ENCODE assay signal across 7 mouse cellular contexts in genomic region chr11:33147171-33147571, GRCm38 (mm10). TPM values are rescaled to one million over a fixed set of nuclear protein-coding genes. Genes with fewer than 3 reads are reported as not detected.
DNase-seq lines count a peak whose midpoint lies in the region; ATAC-seq lines count a peak whose summit lies in the region.

Fgf18 (minus strand) TSS chr11:33147400.

- peak within 1 kb of the TSS; percentile 78 for H3K9ac ChIP-seq in forebrain, embryonic 16.5 days (replicated peaks; ENCODE audit: low read depth, low read length)
- H3K9ac ChIP-seq in intestine, embryonic 14.5 days (ENCODE audit: low read length): 0 out of 2 replicates have a peak within 1 kb of the TSS, but pooled peaks have one; percentile 10
- H3K9ac ChIP-seq in lung, embryonic 15.5 days: peak within 1 kb of the TSS; percentile 43
- peak within 1 kb of the TSS; percentile 28; the same call in 1 of the 2 replicates for H3K9ac ChIP-seq in stomach, embryonic 14.5 days (replicated peaks; ENCODE audit: low read depth, low read length)

- no peaks in the 10 kb centered on the region for H3K9me3 ChIP-seq in forebrain, embryonic 16.5 days (ENCODE audit: control insufficient read depth, low read length)
- H3K9me3 ChIP-seq in intestine, embryonic 14.5 days (ENCODE audit: control insufficient read depth, low read length): no peaks in the 10 kb centered on the region
- no peaks in the 10 kb centered on the region for H3K9me3 ChIP-seq in lung, embryonic 15.5 days
- no peaks in the 10 kb centered on the region for H3K9me3 ChIP-seq in stomach, embryonic 14.5 days (ENCODE audit: control insufficient read depth, low read depth, low read length)

- H3K36me3 ChIP-seq in forebrain, embryonic 16.5 days (ENCODE audit: control insufficient read depth, insufficient read depth): peaks cover 15% of the 10 kb centered on the region
- H3K36me3 ChIP-seq in intestine, embryonic 14.5 days (ENCODE audit: control insufficient read depth, insufficient read depth, low read length): peaks cover 30% of the 10 kb centered on the region
- H3K36me3 ChIP-seq in lung, embryonic 15.5 days: peaks cover 25% of the 10 kb centered on the region
- peaks cover 26% of the 10 kb centered on the region for H3K36me3 ChIP-seq in stomach, embryonic 14.5 days (ENCODE audit: control insufficient read depth, insufficient read depth, low read length)

- peak within 1 kb of the TSS; percentile 69 for H3K4me3 ChIP-seq in forebrain, embryonic 16.5 days (replicated peaks; ENCODE audit: low read length)
- peak within 1 kb of the TSS; percentile 51 for H3K4me3 ChIP-seq in intestine, embryonic 14.5 days (ENCODE audit: low read depth, low read length)
- peak within 1 kb of the TSS; percentile 53 for H3K4me3 ChIP-seq in lung, embryonic 15.5 days
- H3K4me3 ChIP-seq in stomach, embryonic 14.5 days (ENCODE audit: low read depth, low read length): peak within 1 kb of the TSS; percentile 50

- peak; percentile 66 for ATAC-seq in forebrain, embryonic 16.5 days
- peak; percentile 20 for ATAC-seq in intestine, embryonic 14.5 days (replicated peaks; ENCODE audit: low FRiP score, low TSS enrichment, low read depth)
- ATAC-seq in lung, embryonic 15.5 days (ENCODE audit: borderline replicate concordance, extremely low read depth, low FRiP score, low TSS enrichment): peak; percentile 23; the same call in 1 of the 2 replicates
- ATAC-seq in stomach, embryonic 14.5 days (ENCODE audit: insufficient number of reproducible peaks, insufficient read depth, low FRiP score, low read depth): peak; percentile 19; the same call in 1 of the 2 replicates

- DNase-seq in retina, embryonic 14.5 days (ENCODE audit: low spot score): peak; percentile 64
- DNase-seq in retina, postnatal 1 day: no peak
- peak; percentile 53 for DNase-seq in brain, adult 2 months (ENCODE audit: low read depth, low spot score)
- no peak for DNase-seq in intestine, embryonic 14.5 days (ENCODE audit: low spot score)

- H3K4me1 ChIP-seq in forebrain, embryonic 16.5 days (replicated peaks; ENCODE audit: control insufficient read depth, insufficient read depth, low read length): peaks cover 27% of the 10 kb centered on the region
- peaks cover 16% of the 10 kb centered on the region for H3K4me1 ChIP-seq in intestine, embryonic 14.5 days (replicated peaks; ENCODE audit: control insufficient read depth, insufficient read depth, low read length)
- H3K4me1 ChIP-seq in lung, embryonic 15.5 days: peaks cover 53% of the 10 kb centered on the region
- H3K4me1 ChIP-seq in stomach, embryonic 14.5 days (ENCODE audit: control insufficient read depth, insufficient read depth, low read length): peaks cover 12% of the 10 kb centered on the region; the same call in 1 of the 2 replicates

- peak within 1 kb of the TSS; percentile 91 for H3K4me2 ChIP-seq in forebrain, embryonic 16.5 days (ENCODE audit: low read length)
- H3K4me2 ChIP-seq in intestine, embryonic 14.5 days (ENCODE audit: low read length): peak within 1 kb of the TSS; percentile 84
- H3K4me2 ChIP-seq in lung, embryonic 15.5 days: peak within 1 kb of the TSS; percentile 96
- H3K4me2 ChIP-seq in stomach, embryonic 14.5 days (replicated peaks; ENCODE audit: low read depth, low read length): peak within 1 kb of the TSS; percentile 92

- H3K27me3 ChIP-seq in forebrain, embryonic 16.5 days (replicated peaks; ENCODE audit: control insufficient read depth, insufficient read depth, low read length): peaks cover 6% of the 10 kb centered on the region; the same call in 1 of the 2 replicates
- peaks cover 28% of the 10 kb centered on the region for H3K27me3 ChIP-seq in intestine, embryonic 14.5 days (replicated peaks; ENCODE audit: control insufficient read depth, insufficient read depth, low read length)
- peaks cover 27% of the 10 kb centered on the region for H3K27me3 ChIP-seq in lung, embryonic 15.5 days
- 0 out of 2 replicates have a peak, but pooled peaks cover 3% of the 10 kb centered on the region for H3K27me3 ChIP-seq in stomach, embryonic 14.5 days (ENCODE audit: control insufficient read depth, insufficient read depth, low read length)

- WGBS in forebrain, embryonic 16.5 days: under 1% methylated on average over 36 of the region's 53 CpGs
- under 1% methylated on average over 34 of the region's 53 CpGs for WGBS in intestine, embryonic 14.5 days
- under 1% methylated on average over 46 of the region's 53 CpGs for WGBS in lung, embryonic 15.5 days
- under 1% methylated on average over 50 of the region's 53 CpGs for WGBS in stomach, embryonic 14.5 days

- H3K27ac ChIP-seq in forebrain, embryonic 16.5 days (ENCODE audit: low read length): peak within 1 kb of the TSS; percentile 73
- peak within 1 kb of the TSS; percentile 27; the same call in 1 of the 2 replicates for H3K27ac ChIP-seq in intestine, embryonic 14.5 days (ENCODE audit: low read depth)
- peak within 1 kb of the TSS; percentile 70 for H3K27ac ChIP-seq in lung, embryonic 15.5 days
- peak within 1 kb of the TSS; percentile 1; the same call in 1 of the 2 replicates for H3K27ac ChIP-seq in stomach, embryonic 14.5 days (ENCODE audit: low read length)

RNA-seq across cellular contexts. Expression of gene Fgf18, which starts in this region (rescaled TPM):
- polyA plus RNA-seq in forebrain, embryonic 16.5 days (2015; fragmentation: Nextera tagmentation; extraction: Ambion mirVana): 3.8 and 4.3 TPM in 2 replicates
- 1.5 and 2.1 TPM in 2 replicates for polyA plus RNA-seq in intestine, embryonic 14.5 days (2014; fragmentation: Nextera tagmentation; extraction: Ambion mirVana)
- 11.1 and 11.7 TPM in 2 replicates for polyA plus RNA-seq in lung, embryonic 15.5 days (2015; fragmentation: Nextera tagmentation; extraction: Ambion mirVana)
- 2.8 and 3.7 TPM in 2 replicates for polyA plus RNA-seq in stomach, embryonic 14.5 days (2014; fragmentation: Nextera tagmentation; extraction: Ambion mirVana)

Comparison
In these comparisons a context has a peak if more than half of its experiments do, and no peak if none do; other contexts are left out.
1. DNase-seq: peak in retina, embryonic 14.5 days (single experiment) and brain, adult 2 months (single experiment); none in retina, postnatal 1 day (single experiment) and intestine, embryonic 14.5 days (single experiment).
2. H3K27ac ChIP-seq: peak in every context shown above with its lines; median percentile 73 in forebrain, embryonic 16.5 days; 70 in lung, embryonic 15.5 days; 27 in intestine, embryonic 14.5 days; 1 in stomach, embryonic 14.5 days.
3. H3K9ac ChIP-seq: peak in every context shown above with its lines; median percentile 78 in forebrain, embryonic 16.5 days; 43 in lung, embryonic 15.5 days; 28 in stomach, embryonic 14.5 days; 10 in intestine, embryonic 14.5 days.
4. Peak in every context shown above with its lines, with median percentiles within 50 percentile points of each other: ATAC-seq, H3K4me2 ChIP-seq and H3K4me3 ChIP-seq.